Mouse (Mus musculus) liver, embryonic 14.5 days (tissue): ENCODE results near the gene Ccdc54. TPM values are rescaled to one million over a fixed set of nuclear protein-coding genes. Genes with fewer than 3 reads are reported as not detected.

Experiments used
- ATAC-seq: fragments of 200-750 bp; cut with Nextera tagmentation; 2 replicates; pipeline ENCODE4 v1.8.0; 2017; ENCODE audit warnings: moderate number of reproducible peaks, mild to moderate bottlenecking, moderate library complexity; ENCODE audit not compliant: insufficient read depth
- DNase-seq, 3 experiments: peaks; one replicate each; pipeline ENCODE4 v3.0.0-alpha.2; 2012 to 2013; ENCODE audit warnings: low read depth in 3 of 3, low spot score in 3 of 3
- H3K27ac ChIP-seq: fragments of 300-500 bp; sonication (generic); 2 replicates; pipeline ENCODE4 v1.5.1; 2014; ENCODE audit warnings: moderate library complexity, mild to moderate bottlenecking, control low read depth, inconsistent platforms
- H3K27me3 ChIP-seq: fragments of 300-500 bp; sonication (generic); 2 replicates; pipeline ENCODE4 v1.6.1; 2014; ENCODE audit warnings: mild to moderate bottlenecking, low read length, moderate library complexity; ENCODE audit not compliant: control insufficient read depth, insufficient read depth
- H3K36me3 ChIP-seq: fragments of 300-500 bp; sonication (generic); replicated peaks from 2 replicates; pipeline ENCODE4 v1.6.1; 2014; ENCODE audit warnings: low read depth; ENCODE audit not compliant: control insufficient read depth, insufficient read depth
- H3K4me1 ChIP-seq, 2 experiments: fragments of 200-500 bp in 1 of 2; fragments of 300-500 bp in 1 of 2; sonication (generic) in 1 of 2; replicated peaks; 2 replicates each; pipeline ENCODE4 v1.6.1; 2012 to 2014; ENCODE audit warnings: antibody characterized with exemption in 1 of 2, inconsistent platforms in 1 of 2, low read length in 1 of 2; ENCODE audit not compliant: control insufficient read depth in 2 of 2, insufficient read depth in 2 of 2
- H3K4me2 ChIP-seq: fragments of 300-500 bp; sonication (generic); 2 replicates; pipeline ENCODE4 v1.6.1; 2014; ENCODE audit warnings: low read depth, mild to moderate bottlenecking, control low read depth, moderate library complexity
- H3K4me3 ChIP-seq, 2 experiments: fragments of 200-500 bp in 1 of 2; fragments of 300-500 bp in 1 of 2; sonication (generic) in 1 of 2; 2 replicates each; pipeline ENCODE4 v1.5.1; 2012 to 2014; ENCODE audit warnings: low read depth in 2 of 2, low read length in 2 of 2, mild to moderate bottlenecking in 2 of 2, control low read depth in 1 of 2, inconsistent platforms in 1 of 2, moderate library complexity in 1 of 2; ENCODE audit not compliant: insufficient read depth in 1 of 2
- H3K9ac ChIP-seq: fragments of 300-500 bp; sonication (generic); replicated peaks from 2 replicates; pipeline ENCODE4 v1.6.1; 2014; ENCODE audit warnings: mild to moderate bottlenecking, control low read depth, moderate library complexity
- H3K9me3 ChIP-seq: fragments of 300-500 bp; sonication (generic); 2 replicates; pipeline ENCODE4 v1.6.1; 2016; ENCODE audit warnings: low read length, mixed read lengths; ENCODE audit not compliant: control insufficient read depth
- CTCF ChIP-seq: IDR thresholded peaks from 2 replicates; pipeline ENCODE4 v1.5.1; 2016; ENCODE audit warnings: antibody characterized with exemption, low read depth, control low read depth
- EP300 ChIP-seq: IDR thresholded peaks from 2 replicates; pipeline ENCODE4 v1.6.1; 2016; ENCODE audit warnings: antibody characterized with exemption, low read depth
- WGBS: fragments of 180-500 bp; shearing (Covaris S2); extraction: QIAGEN DNeasy Blood & Tissue Kit; methylation state at CpG from one replicate; pipeline ENCODE4 v1.1.7; 2014; ENCODE audit not compliant: insufficient replicate concordance; 5-methylcytosine and 5-hydroxymethylcytosine counted together
- polyA plus RNA-seq, 2 experiments: library from polyadenylated mRNA; depleted of rRNA in 1 of 2; stranded (reverse) in 1 of 2; unstranded in 1 of 2; fragments of >200 nt; fragmentation: Nextera tagmentation in 1 of 2; extraction: Ambion mirVana in 1 of 2; gene quantifications; 2 replicates each; pipeline versions ENCODE4 v1.2.1 to v1.2.3; 2012 to 2014

Ccdc54 gene
- polyA plus RNA-seq, 2 experiments, result not detected

DNA sequence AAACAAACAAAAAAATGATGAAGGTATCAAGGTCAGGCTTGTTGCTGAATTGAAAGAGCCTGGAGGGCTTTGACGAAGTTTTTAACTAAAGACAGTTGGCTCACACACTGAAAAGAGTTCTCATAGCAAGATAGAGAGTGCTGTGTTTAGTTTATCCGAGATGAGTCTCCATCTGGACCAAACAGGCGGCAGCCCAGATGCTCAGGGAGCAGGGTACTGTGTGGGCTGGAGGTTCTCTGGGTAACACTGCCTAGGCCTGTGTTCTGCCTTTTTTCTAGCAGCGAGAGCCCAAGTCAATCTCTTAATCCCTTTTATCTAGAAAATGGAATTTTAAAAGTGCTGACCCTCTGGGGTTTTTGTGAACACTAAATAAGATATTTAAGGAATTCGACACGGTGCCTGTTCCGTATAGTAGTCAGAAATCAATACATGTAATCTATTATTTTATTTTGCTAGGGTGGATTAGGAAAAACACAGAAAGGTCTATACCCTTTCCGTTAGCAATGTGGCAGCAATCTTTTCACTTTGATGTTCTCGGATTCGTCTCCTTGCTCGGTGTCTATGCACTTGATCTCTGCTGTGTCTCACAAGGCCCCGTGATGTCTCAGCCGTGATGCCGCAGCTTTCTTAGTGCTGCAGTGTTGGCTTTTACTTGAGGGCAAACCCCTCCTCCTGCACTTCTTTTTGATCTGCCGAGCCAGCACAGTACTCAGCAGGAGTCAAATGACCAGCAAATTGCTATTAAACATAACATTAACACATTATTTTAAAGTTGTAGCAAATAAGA, 17.0 kb upstream of the Ccdc54 start:
- Histone ChIP-seq H3K9me3 (no peaks in the 10 kb centered on the region), H3K9ac (no peak overlapping the region), H3K4me3 (no peak overlapping the region), H3K4me1 (no peaks in the 10 kb centered on the region), H3K27ac (no peak overlapping the region), H3K36me3 (no peaks in the 10 kb centered on the region), H3K27me3 (no peaks in the 10 kb centered on the region), H3K4me2 (no peak overlapping the region)
- TF ChIP-seq EP300 (no peak), CTCF (no peak)
- ATAC-seq, result no peak
- no peak for DNase-seq
- WGBS, result 64% methylated on average over 15 of the region's 15 CpGs

DNA sequence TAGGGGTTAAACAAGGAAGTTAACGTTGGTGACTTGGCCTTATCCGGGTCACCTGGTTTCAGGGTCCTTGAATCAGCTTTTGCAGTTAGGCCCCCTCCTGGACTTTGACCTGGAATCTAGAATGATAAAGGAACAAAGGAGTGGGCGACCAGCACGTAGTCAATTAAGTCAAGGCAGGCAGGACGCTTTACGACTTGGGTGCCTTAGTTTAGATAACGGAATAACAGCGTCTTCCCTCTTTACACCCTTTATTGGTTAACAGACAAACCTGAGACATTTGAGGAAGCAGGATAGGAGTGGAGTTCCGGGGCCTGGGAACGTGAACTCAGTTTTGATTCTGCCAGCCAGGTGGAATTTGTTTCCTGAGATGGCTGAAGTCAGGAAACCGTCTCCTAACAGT, 13.9 kb upstream of the Ccdc54 start:
- Histone ChIP-seq H3K9me3 (no peaks in the 10 kb centered on the region), H3K9ac (no peak overlapping the region), H3K36me3 (no peaks in the 10 kb centered on the region), H3K4me1 (no peaks in the 10 kb centered on the region), H3K27ac (no peak overlapping the region), H3K4me3 (no peak overlapping the region), H3K4me2 (no peak overlapping the region), H3K27me3 (no peaks in the 10 kb centered on the region)
- DNase-seq (no peak), ATAC-seq (no peak)
- TF ChIP-seq EP300 (no peak), CTCF (no peak)
- WGBS, result 48% methylated on average over 11 of the region's 11 CpGs

DNA sequence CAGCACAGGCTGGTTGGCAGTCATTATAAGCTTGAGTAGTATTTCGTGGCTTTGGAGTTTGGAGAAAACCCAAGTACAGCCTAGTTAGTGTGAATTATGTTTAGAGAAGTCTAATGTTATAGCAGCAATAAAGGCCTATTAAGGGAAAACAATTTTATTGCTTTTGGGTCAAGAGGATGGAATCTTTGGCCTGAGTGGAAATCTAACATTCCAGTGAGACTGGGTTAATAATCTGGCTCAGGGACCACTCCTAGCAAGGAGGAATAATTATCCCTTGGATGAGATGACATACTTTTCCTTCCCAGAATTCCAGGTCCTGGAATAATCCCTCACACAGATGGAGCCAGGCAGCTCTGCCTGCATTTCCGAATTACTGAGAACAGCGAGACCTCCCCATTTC, 11.0 kb upstream of the Ccdc54 start:
- DNase-seq (no peak), ATAC-seq (no peak)
- H3K9ac ChIP-seq, result no peak overlapping the region
- no peak overlapping the region for H3K4me3 ChIP-seq
- H3K9me3 ChIP-seq, result no peaks in the 10 kb centered on the region
- TF ChIP-seq CTCF (no peak), EP300 (no peak)
- no peak overlapping the region for H3K27ac ChIP-seq
- H3K36me3 ChIP-seq, result no peaks in the 10 kb centered on the region
- no peaks in the 10 kb centered on the region for H3K27me3 ChIP-seq
- no peaks in the 10 kb centered on the region for H3K4me1 ChIP-seq
- WGBS, result 25% methylated on average over 3 of the region's 3 CpGs
- no peak overlapping the region for H3K4me2 ChIP-seq

DNA sequence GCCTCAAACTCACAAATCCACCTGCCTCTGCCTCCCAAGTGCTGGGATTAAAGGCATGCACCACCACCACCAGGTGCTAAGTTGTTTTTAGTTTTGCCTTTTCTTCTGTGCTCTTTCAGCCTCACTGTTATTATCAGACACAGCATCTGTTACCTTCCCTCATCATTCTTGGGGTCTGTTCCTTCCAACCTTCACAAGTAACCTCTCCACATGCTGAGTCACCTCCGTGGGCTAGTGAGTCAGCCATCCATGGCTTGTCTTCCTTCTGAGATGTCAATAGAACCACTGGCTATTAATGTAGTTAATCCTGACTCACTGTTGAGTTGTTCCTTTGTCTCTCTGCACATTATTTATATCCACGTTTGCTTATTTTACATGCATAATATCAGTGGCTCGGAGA, 9.7 kb upstream of the Ccdc54 start:
- Histone ChIP-seq H3K36me3 (no peaks in the 10 kb centered on the region), H3K27me3 (no peaks in the 10 kb centered on the region), H3K27ac (no peak overlapping the region), H3K4me3 (no peak overlapping the region), H3K4me1 (no peaks in the 10 kb centered on the region), H3K9ac (no peak overlapping the region), H3K4me2 (no peak overlapping the region), H3K9me3 (no peaks in the 10 kb centered on the region)
- TF ChIP-seq EP300 (no peak), CTCF (no peak)
- DNase-seq (no peak), ATAC-seq (no peak)
- 42% methylated on average over 3 of the region's 3 CpGs for WGBS

DNA sequence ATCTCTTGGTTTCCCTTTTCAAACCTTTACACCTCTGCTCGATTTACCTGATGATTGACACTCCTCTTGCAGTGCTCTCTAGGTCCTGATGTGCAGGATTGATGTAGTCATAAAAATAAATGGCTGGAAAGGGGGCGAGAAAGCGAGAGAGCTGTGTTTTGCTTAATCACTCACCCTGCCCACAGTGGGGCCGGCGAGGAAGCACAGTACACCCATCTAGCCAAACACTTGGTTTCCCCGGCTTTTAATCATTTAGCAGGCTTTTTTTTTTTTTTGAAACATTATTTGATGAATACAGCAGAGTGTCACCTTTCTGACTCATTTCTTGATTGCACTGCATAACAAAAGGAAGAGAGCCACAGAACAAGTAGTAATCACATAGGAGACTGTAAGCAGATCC, 5.7 kb upstream of the Ccdc54 start:
- Histone ChIP-seq H3K4me1 (no peaks in the 10 kb centered on the region), H3K4me2 (no peak overlapping the region), H3K9me3 (no peaks in the 10 kb centered on the region), H3K9ac (no peak overlapping the region), H3K4me3 (no peak overlapping the region), H3K27ac (no peak overlapping the region), H3K27me3 (no peaks in the 10 kb centered on the region), H3K36me3 (no peaks in the 10 kb centered on the region)
- no peak for TF ChIP-seq CTCF
- TF ChIP-seq EP300, result no peak
- DNase-seq (no peak), ATAC-seq (no peak)
- 24% methylated on average over 6 of the region's 6 CpGs for WGBS
